Mouse (Mus musculus) CH12.LX (cell line): Measurements from ENCODE around the gene D230025D16Rik. TPM values are rescaled to one million over a fixed set of nuclear protein-coding genes. Genes with fewer than 3 reads are reported as not detected.

Experiments
- DNase-seq: peaks from one replicate; pipeline ENCODE4 v3.0.0-alpha.2; 2013; ENCODE audit errors: extremely low read depth
- H3K27ac ChIP-seq: 2 replicates; pipeline ENCODE4 v1.5.1; 2012; ENCODE audit warnings: low read depth, mild to moderate bottlenecking, control low read depth, moderate library complexity; ENCODE audit not compliant: insufficient read depth
- H3K27me3 ChIP-seq: replicated peaks from 2 replicates; pipeline ENCODE3; 2012; ENCODE audit warnings: inconsistent platforms
- H3K36me3 ChIP-seq, 2 experiments: replicated peaks in 1 of 2; 2 replicates each; pipeline versions ENCODE3 to v1.6.1; 2012; ENCODE audit warnings: inconsistent platforms in 1 of 2, low read length in 1 of 2, mild to moderate bottlenecking in 1 of 2, mixed read lengths in 1 of 2, moderate library complexity in 1 of 2; ENCODE audit not compliant: control insufficient read depth in 1 of 2, insufficient read depth in 1 of 2
- H3K4me1 ChIP-seq, 2 experiments: 2 replicates each; pipeline ENCODE4 v1.6.1; 2012; ENCODE audit warnings: inconsistent platforms in 1 of 2, moderate library complexity in 1 of 2; ENCODE audit not compliant: insufficient read depth in 2 of 2, control insufficient read depth in 1 of 2
- H3K4me2 ChIP-seq: 2 replicates; pipeline ENCODE4 v1.6.1; 2012; ENCODE audit warnings: low read depth, mild to moderate bottlenecking, control low read depth; ENCODE audit not compliant: poor library complexity, insufficient read depth, severe bottlenecking
- H3K4me3 ChIP-seq, 3 experiments: fragments of 150-350 bp in 1 of 3; sonication (generic) in 1 of 3; replicated peaks in 1 of 3; 2 replicates each; pipeline versions ENCODE3 to v1.5.1; 2011 to 2012; ENCODE audit warnings: low read depth in 2 of 3, low read length in 2 of 3, mild to moderate bottlenecking in 2 of 3, moderate library complexity in 2 of 3, control low read depth in 1 of 3, improper control_type of control experiment in 1 of 3, inconsistent platforms in 1 of 3, mixed read lengths in 1 of 3; ENCODE audit not compliant: poor library complexity in 1 of 3
- H3K79me2 ChIP-seq: replicated peaks from 2 replicates; pipeline ENCODE4 v1.6.1; 2012; ENCODE audit warnings: mild to moderate bottlenecking, moderate library complexity; ENCODE audit not compliant: control insufficient read depth, poor library complexity, insufficient read depth, severe bottlenecking; ENCODE audit errors: extremely low read depth
- H3K9ac ChIP-seq: 2 replicates; pipeline ENCODE4 v1.6.1; 2012; ENCODE audit warnings: low read depth, mild to moderate bottlenecking, control low read depth, moderate library complexity; ENCODE audit not compliant: insufficient read depth
- H3K9me3 ChIP-seq: replicated peaks from 2 replicates; pipeline ENCODE3; 2012; ENCODE audit warnings: low read length, inconsistent platforms, mixed read lengths
- BHLHE40 ChIP-seq: IDR thresholded peaks from 2 replicates; pipeline ENCODE4 v1.6.1; 2011; ENCODE audit warnings: mild to moderate bottlenecking, low read depth, low read length, improper control_type of control experiment
- CTCF ChIP-seq, 2 experiments: IDR thresholded peaks in 1 of 2; conservative IDR thresholded peaks in 1 of 2; 2 replicates each; pipeline ENCODE4 v1.5.1; 2011 to 2012; ENCODE audit warnings: low read depth in 2 of 2, low read length in 2 of 2, improper control_type of control experiment in 1 of 2, inconsistent platforms in 1 of 2, mild to moderate bottlenecking in 1 of 2, moderate library complexity in 1 of 2
- ETS1 ChIP-seq: conservative IDR thresholded peaks from 2 replicates; pipeline ENCODE4 v1.6.1; 2012; ENCODE audit warnings: low read depth, mild to moderate bottlenecking, inconsistent platforms, low read length, improper control_type of control experiment, moderate library complexity
- GABPA ChIP-seq: IDR thresholded peaks from 2 replicates; pipeline ENCODE4 v1.6.1; 2012; ENCODE audit warnings: low read depth, low read length, improper control_type of control experiment, inconsistent platforms; ENCODE audit not compliant: insufficient replicate concordance
- MAX ChIP-seq: IDR thresholded peaks from 2 replicates; pipeline ENCODE4 v1.6.1; 2011; ENCODE audit warnings: low read length, improper control_type of control experiment
- MAZ ChIP-seq: IDR thresholded peaks from 2 replicates; pipeline ENCODE4 v1.6.1; 2012; ENCODE audit warnings: low read depth, mild to moderate bottlenecking, inconsistent platforms, low read length, improper control_type of control experiment, moderate library complexity
- MEF2A ChIP-seq: IDR thresholded peaks from 2 replicates; pipeline ENCODE4 v1.6.1; 2014; ENCODE audit warnings: low read depth, mild to moderate bottlenecking, inconsistent platforms, low read length, improper control_type of control experiment, borderline replicate concordance
- MYC ChIP-seq: IDR thresholded peaks from 2 replicates; pipeline ENCODE4 v1.6.1; 2011; ENCODE audit warnings: low read depth, mild to moderate bottlenecking, improper control_type of control experiment, low read length
- POLR2A ChIP-seq: IDR thresholded peaks from 2 replicates; pipeline ENCODE4 v1.6.1; 2011; ENCODE audit warnings: low read depth, mild to moderate bottlenecking, improper control_type of control experiment, low read length
- POLR2AphosphoS2 ChIP-seq: IDR thresholded peaks from 2 replicates; pipeline ENCODE4 v1.6.1; 2011; ENCODE audit warnings: low read depth, low read length, improper control_type of control experiment
- RAD21 ChIP-seq: IDR thresholded peaks from 2 replicates; pipeline ENCODE4 v1.6.1; 2011; ENCODE audit warnings: low read depth, mild to moderate bottlenecking, low read length, improper control_type of control experiment, moderate library complexity
- RCOR1 ChIP-seq: conservative IDR thresholded peaks from 2 replicates; pipeline ENCODE4 v1.6.1; 2012; ENCODE audit warnings: low read depth, mild to moderate bottlenecking, inconsistent platforms, low read length, improper control_type of control experiment
- SIN3A ChIP-seq: IDR thresholded peaks from 2 replicates; pipeline ENCODE4 v1.6.1; 2012; ENCODE audit warnings: low read length, improper control_type of control experiment, inconsistent platforms
- SMC3 ChIP-seq: IDR thresholded peaks from 2 replicates; pipeline ENCODE4 v1.6.1; 2011; ENCODE audit warnings: low read depth, low read length, improper control_type of control experiment
- TBP ChIP-seq: conservative IDR thresholded peaks from 2 replicates; pipeline ENCODE4 v1.6.1; 2011; ENCODE audit warnings: low read depth, low read length, improper control_type of control experiment
- USF1 ChIP-seq: IDR thresholded peaks from 2 replicates; pipeline ENCODE4 v1.6.1; 2014; ENCODE audit warnings: low read depth, mild to moderate bottlenecking, inconsistent platforms, low read length, improper control_type of control experiment
- ZC3H11A ChIP-seq: IDR thresholded peaks from 2 replicates; pipeline ENCODE4 v1.6.1; 2012; ENCODE audit warnings: low read depth, mild to moderate bottlenecking, inconsistent platforms, low read length, improper control_type of control experiment
- ZMIZ1 ChIP-seq: IDR thresholded peaks from 2 replicates; pipeline ENCODE4 v1.6.1; 2012; ENCODE audit warnings: low read depth, mild to moderate bottlenecking, inconsistent platforms, low read length, improper control_type of control experiment
- ZNF384 ChIP-seq: IDR thresholded peaks from 2 replicates; pipeline ENCODE4 v1.6.1; 2012; ENCODE audit warnings: low read depth, low read length, improper control_type of control experiment, inconsistent platforms
- dilution Hi-C: fragments of 300-500 bp; cut with MboI; formaldehyde crosslinking; loops from 2 replicates; pipeline ENCODE4 v1.14.3; 2020; ENCODE audit warnings: low sequenced_read_pairs; ENCODE audit not compliant: extremely low pct_unique_long_range_greater_than_20kb, extremely low pct_ligation_motif_present
- in situ Hi-C: fragments of 300-500 bp; cut with MboI; formaldehyde crosslinking; loops from 3 replicates; pipeline ENCODE4 v1.14.3; 2019; ENCODE audit warnings: low sequenced_read_pairs, low pct_ligation_motif_present, low pct_unique_long_range_greater_than_20kb, mixed read lengths
- polyA plus RNA-seq: library from polyadenylated mRNA; unstranded; fragments of >175 nt; gene quantifications from 2 replicates; pipeline ENCODE4 v1.2.1, GENCODE M21; 2012; ENCODE audit warnings: low read depth; ENCODE audit not compliant: insufficient read length
- total RNA-seq, 2 experiments: library from RNA; depleted of rRNA; stranded (reverse); fragments of 300-350 nt in 1 of 2; fragments of >200 nt in 1 of 2; gene quantifications; 2 replicates each; pipeline ENCODE4 v1.2.3; 2012 to 2014

Gene D230025D16Rik
- total and polyA plus RNA-seq, 3 experiments: 10.7 to 21.5 (median 14.0) TPM

GRCm38 (mm10) chr8:105288958-105289732 lies 64.2 kb downstream of the D230025D16Rik start (continued):
- peak; percentile 62 for TF ChIP-seq ZMIZ1
- TF ChIP-seq ETS1: peak; percentile 61; the same call in 1 of the 2 replicates
- TF ChIP-seq BHLHE40: peak; percentile 92
- TF ChIP-seq MAZ: no peak
- TF ChIP-seq ZNF384: no peak
- peak; percentile 80 for TF ChIP-seq POLR2A
- TF ChIP-seq MEF2A: no peak; the same call in 1 of the 2 replicates
- TF ChIP-seq TBP: peak; percentile 85
- TF ChIP-seq SIN3A: peak; percentile 68
- TF ChIP-seq POLR2AphosphoS2: peak; percentile 64
- TF ChIP-seq GABPA: no peak

DNA sequence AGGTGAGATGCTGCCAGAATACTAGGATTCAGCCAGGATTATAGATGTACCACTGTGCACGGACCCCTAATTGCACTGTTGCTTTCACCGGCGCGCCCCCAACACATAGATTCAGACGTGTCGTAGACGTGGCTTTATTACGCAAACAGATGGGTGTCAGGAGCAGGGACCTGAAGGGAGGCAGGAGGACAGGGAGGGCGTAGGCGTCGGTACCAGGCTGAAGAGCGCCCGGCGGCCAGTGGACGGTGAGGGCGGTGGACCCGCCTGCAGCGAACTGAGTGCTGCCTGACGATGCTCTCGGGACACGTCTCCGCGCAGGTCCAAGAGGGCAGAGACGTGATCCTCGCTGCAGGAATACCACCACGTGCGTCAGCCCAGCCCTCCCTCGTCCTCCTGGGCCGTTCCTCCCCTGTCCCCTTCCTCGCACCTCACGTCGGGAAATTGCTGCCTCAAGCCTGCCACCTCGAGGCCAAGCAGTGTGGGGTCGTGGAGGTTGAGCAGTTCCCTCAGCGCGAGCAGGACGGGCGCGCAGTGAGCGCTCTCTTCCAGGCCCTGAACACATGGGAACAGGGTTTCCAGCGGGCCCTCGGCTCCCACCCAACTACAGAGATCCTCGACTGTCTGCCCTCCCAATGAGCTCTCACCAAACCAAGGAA lies 65.0 kb downstream of the D230025D16Rik start, which contains the start of gene 4931428F04Rik:
Gene 4931428F04Rik, minus strand, starts transcription at position 60 of the 656 bp plus-strand sequence.
- no peaks in the 10 kb centered on the region for H3K79me2 ChIP-seq
- in situ Hi-C loops (loop anchor here (5.0 to 10.0 kb wide), 2 partner anchors 33 to 165 kb away; partner anchors contain the start of gene B3gnt9), dilution Hi-C loops (no loop called here)
- H3K4me2 ChIP-seq: peak within 1 kb of the TSS; percentile 79
- peak within 1 kb of the TSS; percentile 51 to 63 (median 59) for H3K4me3 ChIP-seq
- no peak for DNase-seq
- peak within 1 kb of the TSS; percentile 41; the same call in 1 of the 2 replicates for H3K9ac ChIP-seq
- no peaks in the 10 kb centered on the region for H3K27me3 ChIP-seq
- TF ChIP-seq MAX: no peak
- no peak for TF ChIP-seq GABPA
- peak; percentile 14 for TF ChIP-seq RAD21
- TF ChIP-seq SMC3: 0 out of 2 replicates have a peak, but pooled peaks have one; percentile 8
- no peak for TF ChIP-seq MYC
- no peak for TF ChIP-seq ZC3H11A
- peak in 1 of 2 experiments; percentile 52; a peak in 2 of 4 replicates for TF ChIP-seq CTCF (conservative IDR thresholded peaks at IDR 0.05 in 1 of 2, IDR thresholded peaks at IDR 0.05 in 1 of 2; ENCODE audit: low read depth in 2 of 2, low read length in 2 of 2)
- no peak for TF ChIP-seq USF1
- TF ChIP-seq RCOR1: no peak
- TF ChIP-seq, all 38 proteins: peak for 3
- Histone ChIP-seq H3K9me3 (no peaks in the 10 kb centered on the region), H3K4me1 (peaks cover 7 to 27% of the 10 kb centered on the region in 2 experiments), H3K27ac (peak within 1 kb of the TSS; percentile 71), H3K36me3 (peaks cover 2 to 27% of the 10 kb centered on the region in 2 experiments)
